Comparison of ENCODE assay signal across 19 mouse cellular contexts in genomic region chr4:129128582-129129338, GRCm38 (mm10). TPM values are rescaled to one million over a fixed set of nuclear protein-coding genes. Genes with fewer than 3 reads are reported as not detected.
A peak's percentile ranks its signal among the peaks of the same experiment; 100 is the strongest.
DNase-seq lines count a peak whose midpoint lies in the region; ATAC-seq and TF ChIP-seq lines count a peak whose summit lies in the region.
"Had no signal": no experiment of that assay in that cellular context is flagged by ENCODE, and none has a peak within 500 bp of the region (broad histone marks: within the 10 kb centered on the region; RNA-seq: fewer than 3 reads in every experiment).

No protein-coding gene starts in this region.

- H3K4me3 ChIP-seq in forebrain, embryonic 14.5 days (ENCODE audit: low read depth, low read length), result no peak overlapping the region
- no peak overlapping the region for H3K4me3 ChIP-seq in forebrain, embryonic 16.5 days (replicated peaks; ENCODE audit: low read length)
- no peak overlapping the region for H3K4me3 ChIP-seq in layer of hippocampus, adult 2 months
- H3K4me3 ChIP-seq in neural tube, embryonic 15.5 days (replicated peaks), result no peak overlapping the region
- H3K4me3 ChIP-seq: erythroblast, embryonic 14.5 days; liver, embryonic 12.5 days; lung, embryonic 15.5 days had no signal

- no peak overlapping the region for H3K9ac ChIP-seq in forebrain, embryonic 14.5 days (ENCODE audit: low read length)
- H3K9ac ChIP-seq in forebrain, embryonic 16.5 days (replicated peaks; ENCODE audit: low read depth, low read length), result no peak overlapping the region
- H3K9ac ChIP-seq in neural tube, embryonic 15.5 days (replicated peaks), result no peak overlapping the region
- H3K9ac ChIP-seq: liver, embryonic 12.5 days; lung, embryonic 15.5 days had no signal

- ATAC-seq in forebrain, embryonic 14.5 days, result no peak
- no peak for ATAC-seq in forebrain, embryonic 16.5 days
- ATAC-seq in neural tube, embryonic 15.5 days (ENCODE audit: low FRiP score), result no peak
- ATAC-seq: hindbrain, embryonic 16.5 days; liver, embryonic 12.5 days had no signal

- no peak overlapping the region for H3K27ac ChIP-seq in forebrain, embryonic 14.5 days (ENCODE audit: low read depth, low read length)
- no peak overlapping the region for H3K27ac ChIP-seq in forebrain, embryonic 16.5 days (ENCODE audit: low read length)
- H3K27ac ChIP-seq in layer of hippocampus, adult 2 months, result peak overlapping the region; percentile 67; the same call in 1 of the 2 replicates
- peak overlapping the region; percentile 28; the same call in 1 of the 2 replicates for H3K27ac ChIP-seq in neural tube, embryonic 15.5 days (replicated peaks)
- H3K27ac ChIP-seq: liver, embryonic 12.5 days; lung, embryonic 15.5 days had no signal

- no peak overlapping the region for H3K4me2 ChIP-seq in forebrain, embryonic 14.5 days (ENCODE audit: low read length)
- H3K4me2 ChIP-seq in forebrain, embryonic 16.5 days (ENCODE audit: low read length), result no peak overlapping the region
- no peak overlapping the region for H3K4me2 ChIP-seq in neural tube, embryonic 15.5 days
- H3K4me2 ChIP-seq: liver, embryonic 12.5 days; lung, embryonic 15.5 days had no signal

- no peaks in the 10 kb centered on the region for H3K36me3 ChIP-seq in forebrain, embryonic 14.5 days (ENCODE audit: control insufficient read depth, insufficient read depth, low read length)
- no peaks in the 10 kb centered on the region for H3K36me3 ChIP-seq in forebrain, embryonic 16.5 days (ENCODE audit: control insufficient read depth, insufficient read depth)
- H3K36me3 ChIP-seq in neural tube, embryonic 15.5 days, result no peaks in the 10 kb centered on the region
- H3K36me3 ChIP-seq: liver, embryonic 12.5 days; lung, embryonic 15.5 days had no signal

- peaks cover 28% of the 10 kb centered on the region for H3K4me1 ChIP-seq in forebrain, embryonic 14.5 days (ENCODE audit: control insufficient read depth, insufficient read depth, low read length)
- H3K4me1 ChIP-seq in forebrain, embryonic 16.5 days (replicated peaks; ENCODE audit: control insufficient read depth, insufficient read depth, low read length), result peaks cover 38% of the 10 kb centered on the region
- peaks cover 49% of the 10 kb centered on the region for H3K4me1 ChIP-seq in neural tube, embryonic 15.5 days

- peak; percentile 68 for DNase-seq in forebrain, embryonic 14.5 days (ENCODE audit: low spot score)
- no peak for DNase-seq in layer of hippocampus, adult 2 months (ENCODE audit: low spot score in 2 of 2)
- no peak for DNase-seq in layer of hippocampus, adult 9-10 months (ENCODE audit: low spot score)
- DNase-seq in right cerebral cortex, postnatal 10 days (ENCODE audit: low spot score in 2 of 2), result peak; percentile 72 to 83
- DNase-seq in right cerebral cortex, postnatal 4 days, result no peak
- DNase-seq in ovary, adult 18-20 months (ENCODE audit: low spot score), result no peak
- DNase-seq: cerebellum, adult 9-10 months; heart, adult 18-20 months; heart, postnatal 10 days had no signal

- no peak for TF ChIP-seq CTCF in layer of hippocampus, adult 2 months (conservative IDR thresholded peaks at IDR 0.05)

- no peaks in the 10 kb centered on the region for H3K9me3 ChIP-seq in forebrain, embryonic 14.5 days (replicated peaks; ENCODE audit: control insufficient read depth, low read length)
- H3K9me3 ChIP-seq in forebrain, embryonic 16.5 days (ENCODE audit: control insufficient read depth, low read length), result no peaks in the 10 kb centered on the region
- no peaks in the 10 kb centered on the region for H3K9me3 ChIP-seq in neural tube, embryonic 15.5 days (replicated peaks)
- H3K9me3 ChIP-seq: liver, embryonic 12.5 days; lung, embryonic 15.5 days had no signal

- H3K27me3 ChIP-seq in forebrain, embryonic 14.5 days (replicated peaks; ENCODE audit: control insufficient read depth, insufficient read depth, low read length), result no peaks in the 10 kb centered on the region
- no peaks in the 10 kb centered on the region for H3K27me3 ChIP-seq in forebrain, embryonic 16.5 days (replicated peaks; ENCODE audit: control insufficient read depth, insufficient read depth, low read length)
- H3K27me3 ChIP-seq in neural tube, embryonic 15.5 days (replicated peaks), result no peaks in the 10 kb centered on the region; the same call in 1 of the 2 replicates

- WGBS in forebrain, embryonic 14.5 days, result 63% methylated on average over 13 of the region's 13 CpGs
- WGBS in forebrain, embryonic 16.5 days, result 63% methylated on average over 13 of the region's 13 CpGs
- 57% methylated on average over 13 of the region's 13 CpGs for WGBS in neural tube, embryonic 15.5 days

RNA-seq across cellular contexts. Expression of gene Hpca, which starts 6.9 kb away (rescaled TPM):
- 16.8 and 23.1 TPM in 2 replicates for polyA plus RNA-seq in forebrain, embryonic 14.5 days (2014; fragmentation: Nextera tagmentation; extraction: Ambion mirVana)
- 57.9 and 63.4 TPM in 2 replicates for polyA plus RNA-seq in forebrain, embryonic 16.5 days (2015; fragmentation: Nextera tagmentation; extraction: Ambion mirVana)
- 1,000 to 10,000 TPM; 2,418 to 2,601 TPM for total RNA-seq in layer of hippocampus, adult 2 months (2021)
- polyA plus RNA-seq in neural tube, embryonic 15.5 days (2015; fragmentation: Nextera tagmentation; extraction: Ambion mirVana), result 129 and 143 TPM in 2 replicates
- total RNA-seq: gastrocnemius, adult 18-20 months; monocyte, adult 5-6 weeks had no signal
- polyA plus RNA-seq: erythroblast, embryonic 14.5 days had no signal

RNA-seq across cellular contexts. Expression of gene Fndc5, which starts 8.0 kb away (rescaled TPM):
- 1.3 and 1.7 TPM in 2 replicates for polyA plus RNA-seq in forebrain, embryonic 14.5 days (2014; fragmentation: Nextera tagmentation; extraction: Ambion mirVana)
- 2.5 and 2.8 TPM in 2 replicates for polyA plus RNA-seq in forebrain, embryonic 16.5 days (2015; fragmentation: Nextera tagmentation; extraction: Ambion mirVana)
- 10 to 100 TPM; 77.5 to 78.6 TPM for total RNA-seq in layer of hippocampus, adult 2 months (2021)
- 27.0 and 34.9 TPM in 2 replicates for polyA plus RNA-seq in neural tube, embryonic 15.5 days (2015; fragmentation: Nextera tagmentation; extraction: Ambion mirVana)
- total RNA-seq: monocyte, adult 5-6 weeks had no signal

RNA-seq across cellular contexts. Expression of gene Tmem54, which starts 23.4 kb away (rescaled TPM):
- not detected in 2 replicates for polyA plus RNA-seq in forebrain, embryonic 14.5 days (2014; fragmentation: Nextera tagmentation; extraction: Ambion mirVana)
- polyA plus RNA-seq in forebrain, embryonic 16.5 days (2015; fragmentation: Nextera tagmentation; extraction: Ambion mirVana), result not detected in 2 replicates
- not detected for total RNA-seq in layer of hippocampus, adult 2 months (2021)
- 3.3 TPM in 1 of 2 replicates, not detected in the other for polyA plus RNA-seq in neural tube, embryonic 15.5 days (2015; fragmentation: Nextera tagmentation; extraction: Ambion mirVana)
- total RNA-seq: adrenal gland, adult 18-20 months; gastrocnemius, adult 18-20 months; heart, adult 18-20 months; heart, postnatal 10 days; left cerebral cortex, postnatal 10 days; monocyte, adult 5-6 weeks had no signal
- polyA plus RNA-seq: erythroblast, embryonic 14.5 days had no signal

Comparison
In these comparisons a context has a peak if more than half of its experiments do, and no peak if none do; other contexts are left out.
1. DNase-seq: peak in forebrain, embryonic 14.5 days (single experiment) and right cerebral cortex, postnatal 10 days (2 of 2); none in layer of hippocampus, adult 2 months (0 of 2), layer of hippocampus, adult 9-10 months (single experiment), right cerebral cortex, postnatal 4 days (single experiment) and ovary, adult 18-20 months (single experiment).
2. H3K27ac ChIP-seq: peak in layer of hippocampus, adult 2 months (single experiment) and neural tube, embryonic 15.5 days (single experiment); none in forebrain, embryonic 14.5 days (single experiment) and forebrain, embryonic 16.5 days (single experiment).